Mouse (Mus musculus) cerebellum, adult (tissue): Measurements from ENCODE around the gene Slc5a8.

Experiments
- ATAC-seq: cut with Nextera tagmentation; 2 replicates; pipeline ENCODE4 v1.9.2; 2017; ENCODE audit warnings: mild to moderate bottlenecking, moderate library complexity, mixed read lengths; ENCODE audit not compliant: insufficient number of reproducible peaks, low FRiP score, low TSS enrichment

Gene Slc5a8

GRCm38 (mm10) chr10:88970951-88971725 lies 85.3 kb downstream of the Slc5a8 start:
- ATAC-seq, result no peak

GRCm38 (mm10) chr10:88978932-88979331 lies 93.1 kb downstream of the Slc5a8 start:
- ATAC-seq, result no peak
